ENCODE assay signal across 12 mouse cellular contexts in genomic region chr11:115282295-115282694, GRCm38 (mm10). TPM values are rescaled to one million over a fixed set of nuclear protein-coding genes. Genes with fewer than 3 reads are reported as not detected.
DNase-seq lines count a peak whose midpoint lies in the region; ATAC-seq lines count a peak whose summit lies in the region.
"Had no signal": no experiment of that assay in that cellular context is flagged by ENCODE, and none has a peak within 500 bp of the region (broad histone marks: within the 10 kb centered on the region; RNA-seq: fewer than 3 reads in every experiment).

No protein-coding gene starts in this region.

- WGBS in heart, embryonic 10.5 days = 68% methylated on average over 8 of the region's 8 CpGs
- WGBS in neural tube, embryonic 13.5 days = 78% methylated on average over 8 of the region's 8 CpGs
- WGBS in heart, embryonic 15.5 days = 69% methylated on average over 8 of the region's 8 CpGs
- 58% methylated on average over 8 of the region's 8 CpGs for WGBS in neural tube, embryonic 15.5 days

- peaks cover 30% of the 10 kb centered on the region for H3K4me1 ChIP-seq in heart, embryonic 10.5 days
- peaks cover 18% of the 10 kb centered on the region for H3K4me1 ChIP-seq in neural tube, embryonic 13.5 days (replicated peaks)
- peaks cover 13% of the 10 kb centered on the region for H3K4me1 ChIP-seq in heart, embryonic 15.5 days (replicated peaks)
- peaks cover 11% of the 10 kb centered on the region for H3K4me1 ChIP-seq in neural tube, embryonic 15.5 days

- no peaks in the 10 kb centered on the region for H3K27me3 ChIP-seq in heart, embryonic 10.5 days (ENCODE audit: insufficient read depth, poor library complexity, severe bottlenecking)
- no peaks in the 10 kb centered on the region for H3K27me3 ChIP-seq in neural tube, embryonic 13.5 days
- H3K27me3 ChIP-seq in heart, embryonic 15.5 days = no peaks in the 10 kb centered on the region
- H3K27me3 ChIP-seq in neural tube, embryonic 15.5 days (replicated peaks) = no peaks in the 10 kb centered on the region
- H3K27me3 ChIP-seq: CH12.LX; heart, embryonic 13.5 days had no signal

- ATAC-seq in neural tube, embryonic 13.5 days (ENCODE audit: low read depth) = no peak
- ATAC-seq in heart, embryonic 15.5 days (replicated peaks; ENCODE audit: insufficient number of reproducible peaks, insufficient read depth, low FRiP score, low read depth) = no peak
- no peak for ATAC-seq in neural tube, embryonic 15.5 days (ENCODE audit: low FRiP score)
- no peak for ATAC-seq in megakaryocyte, adult 5-6 weeks (ENCODE audit: poor library complexity, severe bottlenecking)

- H3K36me3 ChIP-seq in heart, embryonic 10.5 days = no peaks in the 10 kb centered on the region
- H3K36me3 ChIP-seq in neural tube, embryonic 13.5 days = no peaks in the 10 kb centered on the region
- H3K36me3 ChIP-seq in heart, embryonic 15.5 days = no peaks in the 10 kb centered on the region
- H3K36me3 ChIP-seq in neural tube, embryonic 15.5 days = no peaks in the 10 kb centered on the region
- H3K36me3 ChIP-seq: heart, embryonic 13.5 days had no signal

- H3K9me3 ChIP-seq in heart, embryonic 10.5 days = no peaks in the 10 kb centered on the region
- H3K9me3 ChIP-seq in neural tube, embryonic 13.5 days = no peaks in the 10 kb centered on the region
- H3K9me3 ChIP-seq in heart, embryonic 15.5 days (replicated peaks) = no peaks in the 10 kb centered on the region
- H3K9me3 ChIP-seq in neural tube, embryonic 15.5 days (replicated peaks) = no peaks in the 10 kb centered on the region
- H3K9me3 ChIP-seq: heart, embryonic 13.5 days had no signal

- H3K9ac ChIP-seq in neural tube, embryonic 13.5 days = no peak overlapping the region
- H3K9ac ChIP-seq in heart, embryonic 15.5 days = no peak overlapping the region
- no peak overlapping the region for H3K9ac ChIP-seq in neural tube, embryonic 15.5 days (replicated peaks)
- H3K9ac ChIP-seq: heart, embryonic 13.5 days had no signal

- H3K4me3 ChIP-seq in heart, embryonic 10.5 days = no peak overlapping the region
- no peak overlapping the region for H3K4me3 ChIP-seq in neural tube, embryonic 13.5 days
- H3K4me3 ChIP-seq in heart, embryonic 15.5 days = no peak overlapping the region
- H3K4me3 ChIP-seq in neural tube, embryonic 15.5 days (replicated peaks) = no peak overlapping the region
- H3K4me3 ChIP-seq: heart, embryonic 13.5 days had no signal

- peak; percentile 60 to 76 for DNase-seq in heart, adult 18-20 months
- DNase-seq in heart, embryonic 10.5 days (ENCODE audit: low spot score) = no peak
- no peak for DNase-seq in neural tube, embryonic 10.5 days (ENCODE audit: extremely low spot score, low spot score)
- DNase-seq in urinary bladder, adult 18-20 months (ENCODE audit: low spot score in 2 of 2) = no peak
- DNase-seq: kidney, postnatal 14 days had no signal

- no peak overlapping the region for H3K4me2 ChIP-seq in neural tube, embryonic 13.5 days
- H3K4me2 ChIP-seq in heart, embryonic 15.5 days = no peak overlapping the region
- H3K4me2 ChIP-seq in neural tube, embryonic 15.5 days = no peak overlapping the region
- H3K4me2 ChIP-seq: heart, embryonic 13.5 days; liver, embryonic 11.5 days had no signal

- no peak overlapping the region for H3K27ac ChIP-seq in heart, embryonic 10.5 days
- H3K27ac ChIP-seq in neural tube, embryonic 13.5 days (replicated peaks) = 0 out of 2 replicates have a peak overlapping the region, but pooled peaks have one; percentile 33
- H3K27ac ChIP-seq in heart, embryonic 15.5 days = peak overlapping the region; percentile 37; the same call in 1 of the 2 replicates
- H3K27ac ChIP-seq in neural tube, embryonic 15.5 days (replicated peaks) = peak overlapping the region; percentile 33; the same call in 1 of the 2 replicates

RNA-seq across cellular contexts. Expression of gene Fdxr, which starts 5.4 kb away (rescaled TPM):
- 10 to 100 TPM in 1 of 2 experiments, 1 to 10 TPM in 1; 9.8 to 10.1 TPM for total RNA-seq in heart, adult 18-20 months (2021)
- polyA plus RNA-seq in heart, embryonic 10.5 days (2016; fragmentation: Nextera tagmentation; extraction: Ambion mirVana) = 14.3 and 16.5 TPM in 2 replicates
- 19.4 and 20.4 TPM in 2 replicates for polyA plus RNA-seq in neural tube, embryonic 13.5 days (2015; fragmentation: Nextera tagmentation; extraction: Ambion mirVana)
- 10.5 and 12.4 TPM in 2 replicates for polyA plus RNA-seq in heart, embryonic 15.5 days (2015; fragmentation: Nextera tagmentation; extraction: Ambion mirVana)
- polyA plus RNA-seq in neural tube, embryonic 15.5 days (2015; fragmentation: Nextera tagmentation; extraction: Ambion mirVana) = 18.6 and 21.5 TPM in 2 replicates
- 4.4 and 5.6 TPM in 2 replicates for total RNA-seq in megakaryocyte, adult 5-6 weeks (2015)
- 9.9 and 14.3 TPM in 2 replicates for total RNA-seq in megakaryocyte, adult 5-6 weeks (2017)

RNA-seq across cellular contexts. Expression of gene Fads6, which starts 15.2 kb away (rescaled TPM):
- 1 to 10 TPM; 2.2 to 2.4 TPM for total RNA-seq in heart, adult 18-20 months (2021)
- 0.64 and 1.3 TPM in 2 replicates for polyA plus RNA-seq in heart, embryonic 10.5 days (2016; fragmentation: Nextera tagmentation; extraction: Ambion mirVana)
- 0.65 and 1.1 TPM in 2 replicates for polyA plus RNA-seq in neural tube, embryonic 13.5 days (2015; fragmentation: Nextera tagmentation; extraction: Ambion mirVana)
- polyA plus RNA-seq in heart, embryonic 15.5 days (2015; fragmentation: Nextera tagmentation; extraction: Ambion mirVana) = 0.55 and 0.67 TPM in 2 replicates
- polyA plus RNA-seq in neural tube, embryonic 15.5 days (2015; fragmentation: Nextera tagmentation; extraction: Ambion mirVana) = 2.0 and 2.1 TPM in 2 replicates
- total RNA-seq in megakaryocyte, adult 5-6 weeks (2015) = 0.58 and 0.71 TPM in 2 replicates
- total RNA-seq in megakaryocyte, adult 5-6 weeks (2017) = 1.4 and 2.3 TPM in 2 replicates

RNA-seq across cellular contexts. Expression of gene Grin2c, which starts 15.3 kb away (rescaled TPM):
- total RNA-seq in heart, adult 18-20 months (2021) = under 1 TPM; 0.27 to 0.41 TPM
- 0.23 and 0.65 TPM in 2 replicates for polyA plus RNA-seq in heart, embryonic 10.5 days (2016; fragmentation: Nextera tagmentation; extraction: Ambion mirVana)
- polyA plus RNA-seq in neural tube, embryonic 13.5 days (2015; fragmentation: Nextera tagmentation; extraction: Ambion mirVana) = 0.55 and 0.57 TPM in 2 replicates
- polyA plus RNA-seq in heart, embryonic 15.5 days (2015; fragmentation: Nextera tagmentation; extraction: Ambion mirVana) = 0.10 and 0.16 TPM in 2 replicates
- 0.34 and 0.44 TPM in 2 replicates for polyA plus RNA-seq in neural tube, embryonic 15.5 days (2015; fragmentation: Nextera tagmentation; extraction: Ambion mirVana)
- 0.05 TPM in 1 of 2 replicates, not detected in the other for total RNA-seq in megakaryocyte, adult 5-6 weeks (2015)
- total RNA-seq in megakaryocyte, adult 5-6 weeks (2017) = not detected in 2 replicates
- polyA plus RNA-seq: heart, embryonic 13.5 days had no signal

RNA-seq across cellular contexts. Expression of gene Otop2, which starts 24.7 kb away (rescaled TPM):
- total RNA-seq in heart, adult 18-20 months (2021) = not detected
- not detected in 2 replicates for polyA plus RNA-seq in heart, embryonic 10.5 days (2016; fragmentation: Nextera tagmentation; extraction: Ambion mirVana)
- not detected in 2 replicates for polyA plus RNA-seq in neural tube, embryonic 13.5 days (2015; fragmentation: Nextera tagmentation; extraction: Ambion mirVana)
- polyA plus RNA-seq in heart, embryonic 15.5 days (2015; fragmentation: Nextera tagmentation; extraction: Ambion mirVana) = 0.08 TPM in 1 of 2 replicates, not detected in the other
- polyA plus RNA-seq in neural tube, embryonic 15.5 days (2015; fragmentation: Nextera tagmentation; extraction: Ambion mirVana) = 0.15 and 0.26 TPM in 2 replicates
- not detected in 2 replicates for total RNA-seq in megakaryocyte, adult 5-6 weeks (2015)
- total RNA-seq in megakaryocyte, adult 5-6 weeks (2017) = not detected in 2 replicates
- total RNA-seq: CH12.LX had no signal
- polyA plus RNA-seq: heart, embryonic 13.5 days; liver, embryonic 11.5 days had no signal

RNA-seq across cellular contexts. Expression of gene Ush1g, which starts 39.5 kb away (rescaled TPM):
- under 1 TPM in 1 of 2 experiments, not detected in 1; 0.10 TPM for total RNA-seq in heart, adult 18-20 months (2021)
- 0.26 and 0.34 TPM in 2 replicates for polyA plus RNA-seq in heart, embryonic 10.5 days (2016; fragmentation: Nextera tagmentation; extraction: Ambion mirVana)
- polyA plus RNA-seq in neural tube, embryonic 13.5 days (2015; fragmentation: Nextera tagmentation; extraction: Ambion mirVana) = 0.14 and 0.18 TPM in 2 replicates
- 0.11 and 0.29 TPM in 2 replicates for polyA plus RNA-seq in heart, embryonic 15.5 days (2015; fragmentation: Nextera tagmentation; extraction: Ambion mirVana)
- 0.09 and 0.14 TPM in 2 replicates for polyA plus RNA-seq in neural tube, embryonic 15.5 days (2015; fragmentation: Nextera tagmentation; extraction: Ambion mirVana)
- total RNA-seq in megakaryocyte, adult 5-6 weeks (2015) = not detected in 2 replicates
- not detected in 2 replicates for total RNA-seq in megakaryocyte, adult 5-6 weeks (2017)

Comparison
In these comparisons a context has a peak if more than half of its experiments do, and no peak if none do; other contexts are left out.
1. DNase-seq: peak in heart, adult 18-20 months (2 of 2); none in heart, embryonic 10.5 days (single experiment), neural tube, embryonic 10.5 days (single experiment) and urinary bladder, adult 18-20 months (0 of 2).